Mouse (Mus musculus) lung, postnatal 0 days (tissue): Measurements from ENCODE around the gene Zkscan2.

Experiments used
- CTCF ChIP-seq: IDR thresholded peaks from 2 replicates; pipeline ENCODE4 v1.5.1; 2016; ENCODE audit warnings: antibody characterized with exemption, mild to moderate bottlenecking
- EP300 ChIP-seq: IDR thresholded peaks from 2 replicates; pipeline ENCODE4 v1.6.1; 2016; ENCODE audit warnings: antibody characterized with exemption, mild to moderate bottlenecking, control low read depth

DNA sequence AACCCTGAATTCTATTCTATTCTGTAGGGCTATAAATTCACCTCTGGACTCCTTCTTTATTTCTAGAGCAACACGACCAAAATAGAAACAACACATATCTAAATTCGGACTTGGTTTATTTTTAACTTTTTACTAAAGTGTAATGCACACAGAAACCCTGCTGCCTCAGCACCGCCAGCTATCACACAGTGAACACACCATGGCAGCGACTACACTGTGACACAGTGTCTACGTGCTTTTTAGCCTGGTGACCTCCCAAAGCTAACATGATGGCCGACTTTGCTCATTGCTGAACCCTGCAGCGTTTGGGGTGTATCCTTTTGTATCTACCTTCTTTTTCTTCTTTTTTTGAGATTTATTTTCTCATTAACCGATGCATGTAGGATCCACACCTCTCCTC is 47.2 kb downstream of the Zkscan2 start:
- TF ChIP-seq CTCF: no peak
- TF ChIP-seq EP300: no peak
